Mouse (Mus musculus) kidney, adult 2 months (tissue): ENCODE results near the gene Scn1b.

Source experiments
- CTCF ChIP-seq: fragments of 200-500 bp; conservative IDR thresholded peaks from 2 replicates; pipeline ENCODE4 v1.5.1; 2011; ENCODE audit warnings: low read depth, mild to moderate bottlenecking, control low read depth, low read length, moderate library complexity, mixed read lengths; ENCODE audit not compliant: insufficient read depth, insufficient read length
- POLR2A ChIP-seq: fragments of 200-500 bp; IDR thresholded peaks from one replicate; pipeline ENCODE4 v1.6.1; 2011; ENCODE audit warnings: low read depth, low read length, control low read depth

DNA sequence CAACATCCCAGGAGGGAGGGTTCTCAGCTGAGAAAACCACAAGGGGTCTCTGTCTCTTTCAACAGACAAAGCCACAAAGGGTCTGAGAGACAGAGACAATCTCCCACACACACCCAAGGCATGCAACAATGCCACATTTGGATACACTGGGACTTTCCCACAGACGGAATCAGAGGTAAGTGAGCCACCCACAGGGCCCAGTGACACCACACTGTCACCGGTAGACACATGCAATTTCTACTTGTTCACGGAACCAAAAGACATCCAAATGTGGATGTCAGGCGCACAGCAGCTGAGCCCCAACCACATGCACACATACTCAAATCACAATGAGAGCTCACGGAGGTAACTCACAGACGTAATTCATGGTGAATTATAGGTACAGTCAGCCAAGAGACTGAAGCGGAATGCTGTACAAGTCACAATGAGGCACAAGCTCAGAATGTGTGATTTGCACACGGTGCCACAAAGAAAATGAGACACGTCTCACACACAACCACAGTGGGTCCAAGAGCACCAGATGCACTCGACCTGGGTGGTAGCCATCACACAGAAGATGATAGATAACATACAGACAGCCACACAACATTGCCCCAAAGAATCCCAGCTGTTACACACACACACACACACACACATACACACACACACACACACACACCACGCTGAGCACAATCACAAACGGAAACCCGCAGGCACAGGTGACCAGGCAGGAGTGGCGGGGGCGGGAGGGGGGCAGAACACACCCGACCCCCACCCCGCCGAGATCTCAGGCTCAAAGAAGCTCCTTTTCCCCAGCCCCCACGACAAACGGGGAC is 23.2 kb upstream of the Scn1b start:
- TF ChIP-seq POLR2A (no peak), CTCF (no peak)
